Mouse (Mus musculus) cerebellum, adult 2 months (tissue): ENCODE results near the gene Arhgef18. TPM values are rescaled to one million over a fixed set of nuclear protein-coding genes. Genes with fewer than 3 reads are reported as not detected.

Experiments used
- DNase-seq, 2 experiments: peaks; one replicate each; pipeline ENCODE4 v3.0.0; 2021
- H3K27ac ChIP-seq: fragments of 200-500 bp; 2 replicates; pipeline ENCODE4 v1.5.1; 2012; ENCODE audit warnings: low read length, control low read depth, inconsistent platforms; ENCODE audit not compliant: insufficient read depth
- H3K27me3 ChIP-seq: fragments of 200-500 bp; 2 replicates; pipeline ENCODE4 v1.6.1; 2012; ENCODE audit warnings: inconsistent platforms, mild to moderate bottlenecking, low read length, moderate library complexity; ENCODE audit not compliant: control insufficient read depth, insufficient read depth
- H3K4me1 ChIP-seq: fragments of 200-500 bp; 2 replicates; pipeline ENCODE4 v1.6.1; 2011; ENCODE audit warnings: low read length; ENCODE audit not compliant: control insufficient read depth, insufficient read depth
- H3K4me3 ChIP-seq: fragments of 200-500 bp; replicated peaks from 2 replicates; pipeline ENCODE3; 2011; ENCODE audit warnings: mild to moderate bottlenecking, low read depth, low read length, control low read depth; ENCODE audit not compliant: insufficient read depth
- CTCF ChIP-seq: fragments of 200-500 bp; IDR thresholded peaks from 2 replicates; pipeline ENCODE4 v1.5.1; 2011; ENCODE audit warnings: low read depth, mild to moderate bottlenecking, control low read depth, low read length, moderate library complexity, borderline replicate concordance; ENCODE audit not compliant: insufficient read depth
- POLR2A ChIP-seq: fragments of 200-500 bp; IDR thresholded peaks from 2 replicates; pipeline ENCODE4 v1.6.1; 2011; ENCODE audit warnings: low read length, control low read depth, borderline replicate concordance; ENCODE audit not compliant: insufficient read depth
- WGBS: fragments of 180-500 bp; shearing (Covaris S2); methylation state at CpG from one replicate; pipeline ENCODE4 v1.1.7; 2018; 5-methylcytosine and 5-hydroxymethylcytosine counted together
- polyA plus RNA-seq: library from polyadenylated mRNA; depleted of rRNA; stranded (reverse); fragments of >200 nt; gene quantifications from 2 replicates; pipeline ENCODE4 v1.2.3, GENCODE M21; 2012

Gene Arhgef18
- polyA plus RNA-seq, 1 experiment = 31.2 TPM

DNA sequence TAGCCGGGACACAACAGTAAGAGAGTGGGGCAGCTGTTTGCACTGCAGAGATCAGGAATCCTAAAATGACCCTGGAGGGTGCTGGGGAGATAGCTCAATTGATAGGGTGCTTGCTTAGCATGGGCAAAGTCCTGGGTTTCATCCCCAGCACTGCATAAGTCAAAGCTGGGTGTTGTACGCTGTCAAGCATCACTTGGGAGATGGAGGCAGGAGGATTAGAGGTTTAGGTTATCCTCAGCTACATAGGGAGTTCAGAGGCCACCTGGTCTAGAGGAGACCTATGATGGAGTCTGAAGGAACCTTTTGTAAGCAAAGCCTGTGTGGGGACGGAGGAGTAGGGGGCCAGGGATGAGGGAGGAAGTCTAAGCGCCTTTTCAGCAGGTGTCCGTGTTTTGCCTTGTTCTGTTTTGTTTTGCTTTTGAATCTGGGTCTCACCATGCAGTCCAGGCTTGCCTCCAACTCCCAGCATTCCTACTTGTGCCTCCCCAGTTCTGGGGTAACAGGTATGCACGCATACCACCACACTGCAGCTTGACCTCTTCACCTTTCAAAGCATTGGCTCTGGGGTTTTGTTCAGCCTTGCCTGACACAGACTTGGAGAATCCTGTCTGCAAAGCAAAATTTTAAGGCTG lies 38.9 kb upstream of the Arhgef18 start:
- Histone ChIP-seq H3K4me3 (no peak overlapping the region), H3K27me3 (no peaks in the 10 kb centered on the region), H3K27ac (no peak overlapping the region), H3K4me1 (no peaks in the 10 kb centered on the region)
- 64% methylated on average over 6 of the region's 6 CpGs for WGBS
- DNase-seq = no peak
- TF ChIP-seq CTCF (no peak), POLR2A (no peak)

DNA sequence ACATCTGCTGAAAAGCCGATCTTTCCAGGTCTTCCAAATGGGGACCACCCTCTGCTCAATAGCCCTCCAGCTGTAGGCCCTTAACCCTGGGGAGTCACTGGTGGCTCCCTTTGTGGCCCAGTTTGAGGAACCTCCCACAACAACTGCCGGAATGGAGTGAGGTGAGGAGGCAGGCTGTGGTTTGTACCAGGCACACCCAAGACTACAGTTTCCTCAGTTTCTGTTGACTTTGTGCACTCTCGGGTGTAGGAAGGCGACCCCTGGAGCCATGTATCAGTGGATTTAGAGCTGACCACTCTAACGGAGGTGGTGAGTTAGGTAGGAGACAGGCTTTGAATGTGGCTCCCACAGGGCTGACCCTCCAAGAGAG lies 38.4 kb upstream of the Arhgef18 start:
- WGBS = 75% methylated on average over 5 of the region's 5 CpGs
- Histone ChIP-seq H3K4me1 (no peaks in the 10 kb centered on the region), H3K27me3 (no peaks in the 10 kb centered on the region), H3K4me3 (no peak overlapping the region), H3K27ac (no peak overlapping the region)
- no peak for DNase-seq
- no peak for TF ChIP-seq POLR2A

DNA sequence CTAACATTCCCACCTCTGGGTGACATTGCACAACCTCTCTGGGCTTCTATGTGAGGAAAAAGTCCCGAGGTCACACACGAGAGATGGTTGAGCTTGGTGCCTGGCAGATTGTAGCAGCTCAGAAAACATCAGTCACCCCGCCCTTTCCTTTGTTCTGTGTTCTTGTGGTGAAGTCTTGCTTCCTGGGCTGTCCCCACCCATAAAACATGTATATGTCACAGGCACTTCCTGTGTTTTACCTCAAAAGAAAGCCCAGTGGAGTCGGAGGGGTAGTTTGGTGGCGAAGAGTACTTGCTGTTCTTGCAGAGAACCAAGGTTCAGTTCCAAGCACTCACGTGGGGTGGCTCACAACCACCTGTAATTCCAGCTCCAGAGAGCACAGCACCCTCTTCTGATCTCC lies 37.2 kb upstream of the Arhgef18 start:
- Histone ChIP-seq H3K4me3 (no peak overlapping the region), H3K27me3 (no peaks in the 10 kb centered on the region), H3K27ac (no peak overlapping the region), H3K4me1 (no peaks in the 10 kb centered on the region)
- 86% methylated on average over 6 of the region's 6 CpGs for WGBS
- no peak for DNase-seq
- TF ChIP-seq POLR2A (no peak), CTCF (no peak)

DNA sequence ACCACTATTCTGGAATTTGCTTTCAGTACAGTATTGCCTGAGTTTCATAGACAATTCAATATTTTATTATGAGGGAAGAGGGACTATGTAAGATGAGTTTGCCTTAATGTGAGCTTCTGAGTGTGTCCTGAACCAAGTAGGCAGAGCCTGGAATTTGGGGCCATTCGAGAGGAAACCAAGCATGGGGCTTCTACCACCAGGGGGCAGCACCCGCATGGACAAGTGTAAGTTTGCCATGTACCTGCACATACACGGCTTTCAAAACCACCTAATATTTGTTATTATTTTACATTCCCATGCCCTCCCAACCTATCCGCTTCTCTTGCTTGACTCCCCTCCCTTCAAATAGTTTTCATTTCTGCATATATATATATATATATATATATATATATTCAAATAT lies 34.7 kb upstream of the Arhgef18 start:
- WGBS = 6% methylated on average over 4 of the region's 4 CpGs
- Histone ChIP-seq H3K27ac (no peak overlapping the region), H3K4me3 (no peak overlapping the region), H3K4me1 (no peaks in the 10 kb centered on the region), H3K27me3 (no peaks in the 10 kb centered on the region)
- peak; percentile 70 to 85 for DNase-seq
- no peak for TF ChIP-seq POLR2A
- peak; percentile 86 for TF ChIP-seq CTCF

DNA sequence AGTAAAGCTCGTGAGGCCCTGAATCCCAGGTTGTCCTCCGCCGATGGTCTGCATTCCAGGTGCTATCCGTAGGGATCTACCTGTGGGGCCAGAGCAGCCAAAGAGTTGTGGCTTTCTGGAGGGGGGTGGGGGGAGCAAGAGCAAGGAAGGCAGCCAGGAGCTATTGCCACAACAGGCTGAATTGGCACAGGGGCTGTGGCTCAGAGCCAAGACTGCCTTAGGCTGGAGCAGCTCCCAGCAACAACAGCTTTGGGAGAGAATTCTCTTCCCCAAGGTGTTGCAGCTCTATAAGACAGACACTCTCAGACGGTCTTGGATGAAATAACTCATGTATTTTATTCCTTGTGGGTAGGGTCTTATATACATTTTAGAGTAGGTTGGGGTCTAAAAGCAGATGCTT lies 25.7 kb upstream of the Arhgef18 start:
- WGBS = 30% methylated on average over 5 of the region's 5 CpGs
- Histone ChIP-seq H3K27ac (no peak overlapping the region), H3K4me1 (no peaks in the 10 kb centered on the region), H3K27me3 (no peaks in the 10 kb centered on the region), H3K4me3 (no peak overlapping the region)
- no peak for TF ChIP-seq CTCF
- no peak for TF ChIP-seq POLR2A
- no peak for DNase-seq

DNA sequence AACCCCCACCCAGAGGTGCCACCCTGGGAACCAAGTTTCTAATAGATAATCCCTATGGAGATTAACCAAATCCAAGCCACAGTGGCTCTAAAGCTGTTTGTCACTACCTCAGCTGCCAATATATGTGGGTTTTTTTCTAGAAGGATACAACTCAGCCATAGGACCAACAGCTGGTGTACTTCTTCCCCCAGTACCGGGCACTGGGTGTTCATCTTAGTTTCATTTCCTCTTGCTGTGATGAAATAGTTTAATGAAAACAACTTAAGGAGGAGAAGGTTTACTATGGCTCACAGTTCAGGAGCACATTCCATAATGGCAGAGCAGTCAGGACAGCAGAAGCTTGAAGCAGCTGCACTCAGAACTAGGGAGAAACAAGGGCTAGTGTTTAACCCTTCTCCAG lies 24.7 kb upstream of the Arhgef18 start:
- Histone ChIP-seq H3K27me3 (no peaks in the 10 kb centered on the region), H3K4me1 (no peaks in the 10 kb centered on the region), H3K4me3 (no peak overlapping the region), H3K27ac (no peak overlapping the region)
- DNase-seq = no peak
- WGBS = 58% methylated on average over 1 of the region's 1 CpGs
- TF ChIP-seq POLR2A (no peak), CTCF (no peak)

DNA sequence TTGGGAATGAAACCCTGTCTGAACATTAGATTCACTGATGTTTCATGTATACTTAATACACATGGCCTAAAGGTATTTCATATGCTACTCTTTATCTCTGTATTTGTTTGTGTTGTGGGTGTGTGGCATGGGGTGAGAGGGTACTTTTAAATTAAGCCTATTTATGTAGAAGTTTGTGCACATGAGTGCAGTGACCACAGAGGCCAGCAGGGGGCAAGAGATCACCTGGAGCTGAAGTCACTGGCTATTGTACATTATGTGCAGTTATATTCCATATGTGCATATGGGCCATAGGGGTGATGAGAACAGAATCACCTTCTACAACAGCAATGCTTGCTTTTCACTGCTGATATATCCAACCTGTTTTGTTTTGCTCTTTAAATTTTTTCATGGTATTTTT lies 17.1 kb upstream of the Arhgef18 start:
- Histone ChIP-seq H3K4me3 (no peak overlapping the region), H3K27me3 (no peaks in the 10 kb centered on the region), H3K27ac (no peak overlapping the region), H3K4me1 (no peaks in the 10 kb centered on the region)
- no peak for DNase-seq
- no peak for TF ChIP-seq CTCF
- TF ChIP-seq POLR2A = no peak

DNA sequence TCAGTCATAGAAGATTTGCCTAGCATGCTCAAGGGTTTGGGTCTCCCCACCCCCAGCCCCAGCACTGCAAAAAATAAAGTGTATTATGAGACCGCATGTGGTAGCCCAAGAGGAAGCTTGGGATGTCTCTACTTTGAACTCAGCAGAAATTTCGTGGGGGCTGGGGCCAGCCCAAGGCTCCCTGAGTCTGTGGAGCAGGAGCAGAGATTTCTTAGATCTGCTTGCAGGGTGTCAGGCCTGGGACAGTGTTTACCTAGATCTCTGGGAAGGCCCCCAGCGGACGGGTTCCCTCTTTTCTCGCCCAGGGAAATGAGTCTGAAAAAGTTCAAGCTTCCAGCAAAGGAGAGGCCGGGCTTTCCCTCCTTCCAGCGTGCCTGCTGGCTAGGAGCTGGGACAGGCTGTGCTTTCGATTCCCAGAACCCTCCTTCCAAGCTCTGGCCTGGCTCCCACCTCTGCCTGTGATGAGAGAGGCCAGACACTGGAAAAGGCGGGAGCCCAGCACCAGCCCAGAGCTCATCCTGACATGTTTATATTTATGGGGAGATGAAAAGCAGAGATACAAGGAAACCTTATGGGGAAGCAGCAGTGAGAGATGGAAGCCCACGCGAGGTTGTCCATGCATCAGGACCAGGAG lies 16.0 kb upstream of the Arhgef18 start:
- H3K4me1 ChIP-seq = no peaks in the 10 kb centered on the region
- no peak overlapping the region for H3K27ac ChIP-seq
- 46% methylated on average over 11 of the region's 11 CpGs for WGBS
- TF ChIP-seq CTCF (no peak), POLR2A (no peak)
- DNase-seq = no peak
- H3K4me3 ChIP-seq = no peak overlapping the region
- H3K27me3 ChIP-seq = no peaks in the 10 kb centered on the region

DNA sequence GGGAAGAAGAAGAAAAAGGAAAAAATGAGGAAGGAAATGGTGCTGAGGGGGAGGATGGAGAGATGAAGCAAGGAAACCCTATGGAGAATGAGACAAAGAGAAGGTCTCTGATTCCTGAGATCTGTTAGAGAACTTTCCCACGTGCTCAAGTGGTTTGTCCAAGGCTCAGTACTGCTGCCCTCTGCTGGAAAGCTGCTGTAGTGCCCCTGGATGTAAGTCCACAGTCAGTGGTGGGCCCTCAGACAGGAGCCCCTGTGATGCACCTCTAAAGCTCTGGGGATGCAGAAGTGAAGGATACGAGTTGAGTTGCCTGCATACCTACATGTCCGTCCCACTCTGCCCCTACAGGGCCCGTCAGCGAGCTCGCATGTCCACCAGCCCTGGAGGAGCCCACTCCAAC lies 5.5 kb upstream of the Arhgef18 start:
- TF ChIP-seq POLR2A (no peak), CTCF (peak; percentile 71)
- Histone ChIP-seq H3K27ac (no peak overlapping the region), H3K4me3 (no peak overlapping the region), H3K27me3 (no peaks in the 10 kb centered on the region), H3K4me1 (no peaks in the 10 kb centered on the region)
- DNase-seq = peak; percentile 26 to 38
- WGBS = 42% methylated on average over 6 of the region's 6 CpGs
